10 mouse cellular contexts compared by ENCODE assay signal in genomic region chr13:90729078-90729477, GRCm38 (mm10).
DNase-seq lines count a peak whose midpoint lies in the region; ATAC-seq lines count a peak whose summit lies in the region.
"Had no signal": no experiment of that assay in that cellular context is flagged by ENCODE, and none has a peak within 500 bp of the region (broad histone marks: within the 10 kb centered on the region; RNA-seq: fewer than 3 reads in every experiment).

No protein-coding gene starts in this region.

- H3K9ac ChIP-seq in hindbrain, embryonic 14.5 days, result no peak overlapping the region

- no peak overlapping the region for H3K4me3 ChIP-seq in heart, embryonic 10.5 days
- H3K4me3 ChIP-seq in hindbrain, embryonic 14.5 days (replicated peaks; ENCODE audit: low read length), result no peak overlapping the region
- H3K4me3 ChIP-seq: heart, adult 2 months had no signal

- no peaks in the 10 kb centered on the region for H3K36me3 ChIP-seq in heart, embryonic 10.5 days
- H3K36me3 ChIP-seq in hindbrain, embryonic 14.5 days (replicated peaks; ENCODE audit: control insufficient read depth, insufficient read depth), result no peaks in the 10 kb centered on the region

- no peak for ATAC-seq in cerebellum, adult (ENCODE audit: insufficient number of reproducible peaks, low FRiP score, low TSS enrichment)
- no peak for ATAC-seq in monocyte, adult 5-6 weeks (replicated peaks; ENCODE audit: insufficient number of reproducible peaks, low FRiP score, low TSS enrichment, poor library complexity, severe bottlenecking)
- ATAC-seq in hindbrain, embryonic 14.5 days (ENCODE audit: low FRiP score), result no peak

- H3K9me3 ChIP-seq in heart, embryonic 10.5 days, result no peaks in the 10 kb centered on the region
- no peaks in the 10 kb centered on the region for H3K9me3 ChIP-seq in hindbrain, embryonic 14.5 days (ENCODE audit: control insufficient read depth, low read length)

- DNase-seq in cerebellum, adult 11-12 months, result peak; percentile 7
- DNase-seq in heart, adult 8-10 months (ENCODE audit: low spot score), result peak; percentile 16
- DNase-seq in heart, embryonic 10.5 days (ENCODE audit: low spot score), result no peak
- DNase-seq in brain, adult 2 months (ENCODE audit: low read depth, low spot score), result peak; percentile 23
- DNase-seq in kidney, adult 9 months, result peak; percentile 19
- no peak for DNase-seq in hindbrain, embryonic 14.5 days (ENCODE audit: low spot score)
- DNase-seq: liver had no signal

- H3K4me1 ChIP-seq in heart, embryonic 10.5 days, result peaks cover 15% of the 10 kb centered on the region; the same call in 1 of the 2 replicates
- H3K4me1 ChIP-seq in hindbrain, embryonic 14.5 days (replicated peaks; ENCODE audit: control insufficient read depth, insufficient read depth, low read length), result 0 out of 2 replicates have a peak, but pooled peaks cover under 1% of the 10 kb centered on the region

- no peaks in the 10 kb centered on the region for H3K27me3 ChIP-seq in heart, embryonic 10.5 days (ENCODE audit: insufficient read depth, poor library complexity, severe bottlenecking)
- no peaks in the 10 kb centered on the region for H3K27me3 ChIP-seq in hindbrain, embryonic 14.5 days (ENCODE audit: control insufficient read depth, insufficient read depth, low read length)

- no peak overlapping the region for H3K27ac ChIP-seq in heart, embryonic 10.5 days
- H3K27ac ChIP-seq in hindbrain, embryonic 14.5 days, result no peak overlapping the region
- H3K27ac ChIP-seq: heart, adult 2 months had no signal

- H3K4me2 ChIP-seq in hindbrain, embryonic 14.5 days (replicated peaks), result no peak overlapping the region

Comparison
In these comparisons a context has a peak if more than half of its experiments do, and no peak if none do; other contexts are left out.
1. DNase-seq: peak in cerebellum, adult 11-12 months (single experiment), heart, adult 8-10 months (single experiment), brain, adult 2 months (single experiment) and kidney, adult 9 months (single experiment); none in heart, embryonic 10.5 days (single experiment) and hindbrain, embryonic 14.5 days (single experiment).